Comparison of ENCODE assay signal across 26 mouse cellular contexts in genomic region chr11:9780240-9780901, GRCm38 (mm10).
A peak's percentile ranks its signal among the peaks of the same experiment; 100 is the strongest.
DNase-seq lines count a peak whose midpoint lies in the region; ATAC-seq and TF ChIP-seq lines count a peak whose summit lies in the region.
"Had no signal": no experiment of that assay in that cellular context is flagged by ENCODE, and none has a peak within 500 bp of the region (broad histone marks: within the 10 kb centered on the region; RNA-seq: fewer than 3 reads in every experiment).

No protein-coding gene starts in this region.

- peak; percentile 85 for ATAC-seq in lung, embryonic 14.5 days (ENCODE audit: insufficient read depth)
- ATAC-seq in lung, postnatal 0 days: peak; percentile 62; the same call in 1 of the 2 replicates
- ATAC-seq in intestine, embryonic 14.5 days (replicated peaks; ENCODE audit: low FRiP score, low TSS enrichment, low read depth): peak; percentile 89
- ATAC-seq in intestine, postnatal 0 days: 0 out of 2 replicates have a peak, but pooled peaks have one; percentile 41
- ATAC-seq: activated CD4-positive, CD25-positive, alpha-beta regulatory T cell, adult 4 months; forebrain, embryonic 13.5 days; forebrain, embryonic 16.5 days had no signal

- peak; percentile 24 for DNase-seq in lung, embryonic 14.5 days
- DNase-seq in lung, adult 18-20 months: no peak
- peak; percentile 21 for DNase-seq in lung, postnatal 0 days (ENCODE audit: low spot score)
- DNase-seq in lung, postnatal 10 days: no peak
- no peak for DNase-seq in intestine, embryonic 14.5 days (ENCODE audit: low spot score)
- DNase-seq in frontal cortex, postnatal 14 days (ENCODE audit: low spot score in 2 of 2): no peak
- DNase-seq in gastrocnemius, adult 8-10 months (ENCODE audit: low spot score in 2 of 2): no peak
- DNase-seq: adrenal gland, adult 8-10 months; adrenal gland, postnatal 25 days; cerebellum, adult 18-20 months; cerebellum, adult 9-10 months; cerebellum, postnatal 14 days; gastrocnemius, adult 2 months; gastrocnemius, postnatal 25 days; heart, adult 18-20 months; heart, postnatal 10 days; heart, postnatal 36 days had no signal

- no peak overlapping the region for H3K4me2 ChIP-seq in lung, embryonic 14.5 days
- no peak overlapping the region for H3K4me2 ChIP-seq in lung, postnatal 0 days (replicated peaks; ENCODE audit: low read depth, low read length)
- no peak overlapping the region for H3K4me2 ChIP-seq in intestine, embryonic 14.5 days (ENCODE audit: low read length)
- no peak overlapping the region for H3K4me2 ChIP-seq in intestine, postnatal 0 days (replicated peaks; ENCODE audit: low read depth)
- H3K4me2 ChIP-seq: forebrain, embryonic 13.5 days; heart, embryonic 12.5 days; heart, embryonic 15.5 days; hindbrain, embryonic 13.5 days had no signal

- H3K4me3 ChIP-seq in lung, embryonic 14.5 days (ENCODE audit: low read depth, low read length): no peak overlapping the region
- no peak overlapping the region for H3K4me3 ChIP-seq in lung, postnatal 0 days (ENCODE audit: low read depth, low read length)
- no peak overlapping the region for H3K4me3 ChIP-seq in intestine, embryonic 14.5 days (ENCODE audit: low read depth, low read length)
- H3K4me3 ChIP-seq in intestine, postnatal 0 days (ENCODE audit: low read depth, low read length): no peak overlapping the region
- H3K4me3 ChIP-seq: forebrain, embryonic 10.5 days; forebrain, embryonic 13.5 days; gastrocnemius, adult 2 months; heart, embryonic 12.5 days; heart, embryonic 15.5 days; hindbrain, embryonic 10.5 days; hindbrain, embryonic 13.5 days had no signal

- H3K27me3 ChIP-seq in lung, embryonic 14.5 days (ENCODE audit: insufficient read depth, low read length): no peaks in the 10 kb centered on the region
- H3K27me3 ChIP-seq in lung, postnatal 0 days (replicated peaks; ENCODE audit: insufficient read depth, low read length): no peaks in the 10 kb centered on the region
- H3K27me3 ChIP-seq in intestine, embryonic 14.5 days (replicated peaks; ENCODE audit: control insufficient read depth, insufficient read depth, low read length): no peaks in the 10 kb centered on the region
- no peaks in the 10 kb centered on the region for H3K27me3 ChIP-seq in intestine, postnatal 0 days (replicated peaks; ENCODE audit: control insufficient read depth, insufficient read depth, low read length)
- H3K27me3 ChIP-seq: forebrain, embryonic 13.5 days; heart, embryonic 12.5 days; heart, embryonic 15.5 days; hindbrain, embryonic 13.5 days had no signal

- H3K36me3 ChIP-seq in lung, embryonic 14.5 days (ENCODE audit: insufficient read depth): no peaks in the 10 kb centered on the region
- H3K36me3 ChIP-seq in lung, postnatal 0 days (ENCODE audit: insufficient read depth, low read length): no peaks in the 10 kb centered on the region
- no peaks in the 10 kb centered on the region for H3K36me3 ChIP-seq in intestine, embryonic 14.5 days (ENCODE audit: control insufficient read depth, insufficient read depth, low read length)
- H3K36me3 ChIP-seq in intestine, postnatal 0 days (ENCODE audit: control insufficient read depth, insufficient read depth): no peaks in the 10 kb centered on the region
- H3K36me3 ChIP-seq: forebrain, embryonic 10.5 days; heart, embryonic 12.5 days; heart, embryonic 15.5 days; hindbrain, embryonic 10.5 days; hindbrain, embryonic 13.5 days had no signal

- H3K27ac ChIP-seq in lung, embryonic 14.5 days (ENCODE audit: low read depth): no peak overlapping the region
- H3K27ac ChIP-seq in lung, postnatal 0 days (ENCODE audit: low read length): no peak overlapping the region
- H3K27ac ChIP-seq in intestine, embryonic 14.5 days (ENCODE audit: low read depth): no peak overlapping the region
- H3K27ac ChIP-seq in intestine, postnatal 0 days (ENCODE audit: low read depth, low read length): no peak overlapping the region
- H3K27ac ChIP-seq: forebrain, embryonic 10.5 days; forebrain, embryonic 13.5 days; gastrocnemius, adult 2 months; heart, embryonic 15.5 days; hindbrain, embryonic 10.5 days; hindbrain, embryonic 13.5 days had no signal

- no peak for TF ChIP-seq CTCF in lung, embryonic 14.5 days (IDR thresholded peaks at IDR 0.05; ENCODE audit: low read depth)
- TF ChIP-seq CTCF in lung, postnatal 0 days (IDR thresholded peaks at IDR 0.05): no peak
- TF ChIP-seq CTCF in intestine, postnatal 0 days (IDR thresholded peaks at IDR 0.05; ENCODE audit: low read depth): no peak

- no peaks in the 10 kb centered on the region for H3K4me1 ChIP-seq in lung, embryonic 14.5 days (ENCODE audit: insufficient read depth)
- no peaks in the 10 kb centered on the region for H3K4me1 ChIP-seq in lung, postnatal 0 days (ENCODE audit: insufficient read depth, low read depth, low read length)
- H3K4me1 ChIP-seq in intestine, embryonic 14.5 days (replicated peaks; ENCODE audit: control insufficient read depth, insufficient read depth, low read length): no peaks in the 10 kb centered on the region
- H3K4me1 ChIP-seq in intestine, postnatal 0 days (replicated peaks; ENCODE audit: control insufficient read depth, insufficient read depth, low read length): no peaks in the 10 kb centered on the region
- H3K4me1 ChIP-seq: forebrain, embryonic 10.5 days; forebrain, embryonic 13.5 days; heart, embryonic 12.5 days; heart, embryonic 15.5 days; hindbrain, embryonic 10.5 days; hindbrain, embryonic 13.5 days had no signal

- TF ChIP-seq EP300 in lung, postnatal 0 days (IDR thresholded peaks at IDR 0.05): no peak

- no peaks in the 10 kb centered on the region for H3K9me3 ChIP-seq in lung, embryonic 14.5 days (ENCODE audit: low read depth, low read length)
- H3K9me3 ChIP-seq in lung, postnatal 0 days (ENCODE audit: low read length): no peaks in the 10 kb centered on the region
- no peaks in the 10 kb centered on the region for H3K9me3 ChIP-seq in intestine, embryonic 14.5 days (ENCODE audit: control insufficient read depth, low read length)
- H3K9me3 ChIP-seq in intestine, postnatal 0 days (ENCODE audit: control insufficient read depth): no peaks in the 10 kb centered on the region
- H3K9me3 ChIP-seq: forebrain, embryonic 10.5 days; forebrain, embryonic 13.5 days; heart, embryonic 12.5 days; heart, embryonic 15.5 days; hindbrain, embryonic 10.5 days; hindbrain, embryonic 13.5 days had no signal

- 65% methylated on average over 8 of the region's 8 CpGs for WGBS in lung, embryonic 14.5 days
- WGBS in lung, postnatal 0 days: 61% methylated on average over 8 of the region's 8 CpGs
- WGBS in intestine, embryonic 14.5 days: 74% methylated on average over 8 of the region's 8 CpGs
- 62% methylated on average over 8 of the region's 8 CpGs for WGBS in intestine, postnatal 0 days

- H3K9ac ChIP-seq in lung, embryonic 14.5 days: no peak overlapping the region
- H3K9ac ChIP-seq in lung, postnatal 0 days (replicated peaks; ENCODE audit: low read depth): no peak overlapping the region
- H3K9ac ChIP-seq in intestine, embryonic 14.5 days (ENCODE audit: low read length): no peak overlapping the region
- H3K9ac ChIP-seq in intestine, postnatal 0 days (ENCODE audit: low read depth, low read length): no peak overlapping the region
- H3K9ac ChIP-seq: forebrain, embryonic 13.5 days; heart, embryonic 12.5 days; heart, embryonic 15.5 days; hindbrain, embryonic 13.5 days had no signal

Comparison
In these comparisons a context has a peak if more than half of its experiments do, and no peak if none do; other contexts are left out.
1. DNase-seq: peak in lung, embryonic 14.5 days (single experiment) and lung, postnatal 0 days (single experiment); none in lung, adult 18-20 months (0 of 2), lung, postnatal 10 days (single experiment), intestine, embryonic 14.5 days (single experiment), frontal cortex, postnatal 14 days (0 of 2) and gastrocnemius, adult 8-10 months (0 of 2).
2. Peak in every context shown above with its lines, with median percentiles within 50 percentile points of each other: ATAC-seq.